Mouse (Mus musculus): ENCODE measurements at regions not wholly inside any gene's neighbourhood (a gene's known extent, or its start where the extent isn't known, plus 50 kb on each side); places are given as distances from the start of the nearest gene placed in this dataset.

DNA sequence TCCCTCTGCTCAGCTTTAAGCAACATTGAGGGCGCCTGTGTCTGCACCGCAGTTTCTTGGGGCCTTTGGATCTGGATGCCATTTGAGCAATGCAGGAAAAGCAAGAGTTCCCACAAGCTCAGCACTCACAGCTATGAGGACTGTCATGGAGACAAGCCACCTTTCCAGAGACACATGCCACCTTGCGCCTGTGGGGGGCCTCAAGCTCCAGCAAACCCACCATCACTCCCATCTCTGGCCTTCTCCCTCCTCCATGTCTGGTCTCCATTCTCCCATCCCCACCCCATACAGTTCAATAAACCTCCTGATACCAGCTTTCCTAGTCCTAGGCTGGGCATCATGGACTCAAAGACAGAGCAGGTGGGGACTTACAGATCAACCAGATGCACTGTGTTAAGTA, 97.8 kb downstream of the Wdr11 start:
- DNase-seq (ENCODE audit: extremely low spot score, low read depth, low spot score): no peak

- no peak for DNase-seq (ENCODE audit: extremely low spot score, low read depth, low spot score)
Observed at GRCm38 (mm10) chr7:129690868-129691267, 99.2 kb downstream of the Wdr11 start.

GRCm38 (mm10) chr7:129691619-129692071, 100.0 kb downstream of the Wdr11 start:
- no peak for DNase-seq (ENCODE audit: extremely low spot score, low read depth, low spot score)

- no peak for DNase-seq (ENCODE audit: extremely low spot score, low read depth, low spot score)
Observed at GRCm38 (mm10) chr7:129693635-129694034, 102.0 kb downstream of the Wdr11 start.

DNA sequence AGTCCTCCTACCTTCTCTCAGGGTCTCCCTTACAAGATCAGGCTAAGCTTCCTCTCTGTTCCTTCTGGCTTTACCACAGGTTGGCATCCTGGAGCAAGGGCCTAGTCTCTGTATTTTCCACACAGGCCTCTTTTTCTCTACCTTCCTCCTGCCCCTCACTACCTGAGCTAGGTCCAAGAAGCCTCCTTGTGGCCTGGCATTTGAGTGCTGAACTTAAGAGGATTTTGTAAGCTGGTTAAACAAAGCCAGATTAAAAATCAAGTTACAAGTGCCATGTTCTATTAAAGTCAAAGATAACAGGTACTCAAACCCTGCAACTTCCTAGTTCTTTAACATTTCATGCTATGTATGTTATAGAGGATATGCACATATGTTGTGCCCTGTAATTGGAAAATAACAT, 102.5 kb downstream of the Wdr11 start:
- DNase-seq (ENCODE audit: extremely low spot score, low read depth, low spot score): no peak

DNA sequence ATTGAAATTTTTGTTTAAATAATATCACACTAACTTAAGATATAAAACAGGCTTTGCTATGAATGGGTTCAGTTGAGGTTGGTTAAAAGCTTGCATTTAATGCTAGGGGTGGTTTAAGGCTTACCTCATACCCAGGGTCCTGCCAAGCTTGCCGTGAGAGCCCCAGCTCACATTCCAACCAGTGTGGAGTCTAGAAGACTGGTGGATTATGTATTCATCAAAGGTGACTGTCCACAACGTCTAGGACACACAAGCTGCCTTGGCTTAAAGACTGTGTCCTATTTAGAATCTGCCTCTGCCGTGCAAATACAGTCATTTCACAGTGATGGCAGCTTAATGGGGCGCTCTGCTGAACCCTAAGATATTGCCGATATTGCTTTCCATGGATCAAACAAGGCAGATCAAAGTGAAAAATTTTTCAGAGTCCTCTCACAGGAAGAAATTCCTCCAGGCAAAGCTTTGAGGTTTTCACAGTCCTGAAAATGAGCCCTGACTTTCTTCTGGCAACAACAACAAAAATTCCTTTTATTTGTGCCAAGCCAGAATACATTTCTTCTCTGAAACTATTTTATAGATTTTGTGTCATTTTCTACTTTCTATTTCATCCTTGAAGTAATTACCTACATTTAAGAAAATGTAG, 108.4 kb downstream of the Wdr11 start:
- no peak for DNase-seq (ENCODE audit: extremely low spot score, low read depth, low spot score)

DNA sequence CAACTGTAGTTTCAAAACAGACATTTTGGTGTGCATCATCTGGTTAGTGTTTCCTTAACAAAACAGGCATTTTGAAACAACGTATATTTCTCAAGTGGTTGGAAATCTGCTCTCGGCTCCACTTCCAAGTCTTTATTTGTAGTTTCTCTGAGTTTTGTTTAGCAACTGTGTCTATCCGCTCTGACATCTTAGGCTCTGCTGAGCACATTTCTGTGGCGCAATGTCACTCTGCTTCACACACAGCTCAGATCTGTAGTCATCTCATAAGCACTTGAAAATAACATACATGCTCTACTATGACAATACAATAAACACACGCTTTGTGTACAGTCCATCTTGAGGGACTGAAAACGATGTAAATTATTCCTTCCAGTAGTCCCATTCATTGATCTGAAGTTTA, 135.9 kb downstream of the Wdr11 start:
- no peak for DNase-seq (ENCODE audit: extremely low spot score, low read depth, low spot score)

- DNase-seq (ENCODE audit: extremely low spot score, low read depth, low spot score): no peak
Observed at GRCm38 (mm10) chr7:129729709-129730238, 138.1 kb downstream of the Wdr11 start.

- DNase-seq (ENCODE audit: extremely low spot score, low read depth, low spot score): no peak
Observed at GRCm38 (mm10) chr7:129730785-129731352, 139.2 kb downstream of the Wdr11 start.

DNA sequence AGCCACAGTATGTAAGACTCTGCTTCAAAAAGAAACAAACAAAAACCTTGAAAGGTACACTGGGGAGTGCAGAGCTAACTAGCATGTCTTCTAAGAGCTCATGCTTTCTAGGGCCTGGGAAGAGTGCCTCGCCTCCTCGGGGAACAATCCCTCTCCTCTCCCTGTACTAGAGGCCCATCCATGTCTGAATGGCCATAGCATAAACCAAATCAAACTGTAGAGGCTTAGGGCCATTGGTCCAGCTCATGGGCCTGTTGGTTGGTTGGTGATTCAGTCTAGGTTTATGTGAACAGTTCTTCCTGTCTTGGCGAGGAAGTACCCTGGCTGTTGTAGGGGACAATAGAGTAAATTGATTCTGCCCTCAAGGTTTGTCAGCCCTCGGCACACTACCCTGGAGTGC, 151.0 kb downstream of the Wdr11 start:
- DNase-seq (ENCODE audit: extremely low spot score, low read depth, low spot score): no peak

- no peak for DNase-seq (ENCODE audit: extremely low spot score, low read depth, low spot score)
Observed at GRCm38 (mm10) chr7:129743955-129744666, 152.4 kb downstream of the Wdr11 start.

- no peak for DNase-seq (ENCODE audit: extremely low spot score, low read depth, low spot score)
Observed at GRCm38 (mm10) chr7:129746639-129747038, 155.0 kb downstream of the Wdr11 start.

GRCm38 (mm10) chr7:129750936-129751335, 159.3 kb downstream of the Wdr11 start:
- DNase-seq (ENCODE audit: extremely low spot score, low read depth, low spot score): no peak

- no peak for DNase-seq (ENCODE audit: extremely low spot score, low read depth, low spot score)
Observed at GRCm38 (mm10) chr7:129754737-129755136, 163.1 kb downstream of the Wdr11 start.

- DNase-seq (ENCODE audit: extremely low spot score, low read depth, low spot score): no peak
Observed at GRCm38 (mm10) chr7:129756138-129756537, 164.5 kb downstream of the Wdr11 start.

DNA sequence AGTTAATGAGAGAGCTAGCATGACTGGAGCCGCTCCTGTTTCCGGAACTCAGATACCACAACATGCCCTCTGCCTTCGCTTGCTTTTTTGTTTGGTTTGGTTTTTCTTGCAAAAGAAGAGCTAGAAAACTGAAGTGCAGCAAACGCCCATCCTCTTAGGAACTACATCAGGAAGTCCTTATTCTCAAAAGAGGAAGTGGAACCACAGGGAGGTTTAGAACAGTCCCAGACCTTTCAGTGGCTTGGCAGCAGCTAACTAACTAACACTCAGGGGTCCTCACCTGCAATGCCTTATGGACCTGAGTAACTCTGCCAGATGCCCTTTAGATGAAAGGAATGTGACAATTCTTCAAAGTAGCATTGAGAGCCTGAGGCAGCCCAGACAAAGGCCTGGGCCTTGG, 168.2 kb downstream of the Wdr11 start:
- DNase-seq (ENCODE audit: extremely low spot score, low read depth, low spot score): no peak

GRCm38 (mm10) chr7:129760386-129760785, 168.7 kb downstream of the Wdr11 start:
- no peak for DNase-seq (ENCODE audit: extremely low spot score, low read depth, low spot score)

DNA sequence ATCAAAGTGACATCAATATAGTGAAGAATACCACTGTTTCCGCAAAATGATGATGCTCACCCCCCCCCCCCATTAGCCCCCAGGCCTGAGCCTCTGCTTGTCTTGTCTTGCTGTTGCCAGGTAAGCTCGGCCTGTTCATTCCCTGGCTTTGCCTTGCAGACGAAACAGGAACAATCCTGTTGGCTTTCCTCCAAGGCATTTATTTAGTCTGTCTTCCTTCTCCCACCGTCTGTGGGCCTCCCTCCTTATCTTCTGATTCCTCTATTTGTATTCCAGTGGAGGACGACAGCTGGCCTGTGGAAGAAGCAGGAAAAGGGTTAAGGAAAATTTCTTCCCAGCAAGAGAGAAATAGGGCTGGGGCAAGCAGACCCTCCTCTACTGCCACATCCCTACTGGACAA, 172.1 kb downstream of the Wdr11 start:
- no peak for DNase-seq (ENCODE audit: extremely low spot score, low read depth, low spot score)

- no peak for DNase-seq (ENCODE audit: extremely low spot score, low read depth, low spot score)
Observed at GRCm38 (mm10) chr7:129764456-129764970, 172.8 kb downstream of the Wdr11 start.

DNA sequence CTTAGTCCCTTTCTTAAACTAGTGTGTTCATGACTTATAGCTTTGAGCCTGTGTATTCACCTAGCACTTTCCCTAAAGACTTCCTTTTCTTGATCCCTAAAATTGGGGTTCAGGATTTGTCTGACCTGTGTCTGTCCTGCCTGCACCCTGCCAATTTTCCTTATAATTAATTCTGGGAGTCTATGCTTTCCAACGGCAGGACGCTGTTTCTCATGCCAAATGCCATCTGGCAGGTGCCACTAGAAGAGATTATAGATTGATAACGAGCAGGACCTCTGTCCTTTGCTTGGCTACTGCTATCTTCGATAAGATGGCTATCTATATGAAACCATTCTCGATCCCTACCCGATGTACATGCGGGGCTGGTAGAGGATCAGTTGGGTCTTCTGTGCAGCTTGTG, 174.0 kb downstream of the Wdr11 start:
- no peak for DNase-seq (ENCODE audit: extremely low spot score, low read depth, low spot score)

DNA sequence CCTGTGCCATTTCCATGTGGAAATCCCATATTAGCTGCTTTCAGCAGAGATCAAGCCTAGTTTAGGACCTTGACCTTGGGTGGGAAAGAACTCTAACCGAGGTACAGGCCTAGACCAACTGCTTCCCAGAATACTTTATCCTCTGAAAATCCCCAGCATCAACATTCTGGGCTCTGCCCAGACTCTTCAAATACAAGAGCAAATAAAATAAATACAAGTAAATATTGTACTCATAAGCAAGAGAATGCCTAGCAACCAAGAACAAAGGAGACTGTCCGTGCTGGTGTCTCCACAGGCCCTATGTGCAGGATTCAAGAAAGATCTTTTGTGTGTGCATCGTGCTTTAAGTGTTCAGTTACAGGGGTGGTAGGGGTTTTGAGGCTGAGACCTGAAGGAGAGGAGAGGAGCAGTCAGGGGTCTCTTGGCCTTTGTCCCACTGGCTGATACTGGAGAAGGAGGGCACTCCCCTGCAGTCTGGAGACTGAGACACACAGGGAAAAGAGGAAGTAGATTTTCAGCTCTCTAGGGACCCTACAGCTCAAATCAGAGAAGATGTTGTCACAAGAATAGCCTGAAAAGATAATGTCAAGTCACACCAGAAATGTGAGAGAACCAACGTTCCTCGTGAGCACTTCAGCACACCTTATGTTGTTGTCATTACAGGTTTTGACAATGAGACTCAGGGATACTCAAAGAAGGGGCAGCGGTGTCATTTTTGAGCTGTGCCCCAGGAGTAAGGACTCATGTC, 174.6 kb downstream of the Wdr11 start:
- DNase-seq (ENCODE audit: extremely low spot score, low read depth, low spot score): no peak

All from hindlimb bud, embryonic 11.5 days (tissue).